Mouse (Mus musculus) layer of hippocampus, postnatal 14 days (tissue): Measurements from ENCODE around the gene Asb11. TPM values are rescaled to one million over a fixed set of nuclear protein-coding genes. Genes with fewer than 3 reads are reported as not detected.

Source experiments
- DNase-seq, 2 experiments: peaks; one replicate each; pipeline ENCODE4 v3.0.0; 2021 to 2022; ENCODE audit warnings: low spot score in 2 of 2, mixed read lengths in 1 of 2
- long read RNA-seq, 2 experiments: library from polyadenylated mRNA; stranded (forward); transcript quantifications; one replicate each; pipeline ENCODE4 v2.0.0; 2021
- total RNA-seq, 2 experiments: library from RNA; stranded (reverse); gene quantifications; 2 replicates each; pipeline ENCODE4 v1.2.3; 2021

Asb11 gene
- 1 to 10 TPM in 1 of 2 experiments, under 1 TPM in 1; 0.58 to 1.6 TPM for total RNA-seq
- long read RNA-seq, experiment 1, result 0 reads
- long read RNA-seq, experiment 2, result 0 reads

DNA sequence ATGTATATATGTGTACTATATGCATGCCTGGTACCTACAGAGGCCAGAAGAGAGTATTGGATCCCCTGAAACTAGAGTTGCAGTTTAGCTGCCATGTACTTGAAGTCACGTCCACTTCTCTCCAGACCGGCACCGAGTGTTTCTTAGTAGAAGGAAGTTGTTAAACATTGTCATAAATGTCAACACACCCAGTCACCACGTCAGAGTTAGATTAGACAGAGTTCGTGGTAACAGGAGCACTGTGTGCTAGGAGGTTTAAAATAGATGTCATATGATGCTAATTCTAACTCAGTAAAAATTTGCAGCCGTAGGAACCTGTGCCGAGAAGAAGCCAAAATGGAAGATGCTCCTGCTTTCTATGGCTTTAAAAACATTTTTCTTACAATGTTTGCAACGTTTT, at the start of gene Asb11:
Gene Asb11 (plus strand): TSS at position 286 of the 400 bp plus-strand sequence.
- no peak for DNase-seq

DNA sequence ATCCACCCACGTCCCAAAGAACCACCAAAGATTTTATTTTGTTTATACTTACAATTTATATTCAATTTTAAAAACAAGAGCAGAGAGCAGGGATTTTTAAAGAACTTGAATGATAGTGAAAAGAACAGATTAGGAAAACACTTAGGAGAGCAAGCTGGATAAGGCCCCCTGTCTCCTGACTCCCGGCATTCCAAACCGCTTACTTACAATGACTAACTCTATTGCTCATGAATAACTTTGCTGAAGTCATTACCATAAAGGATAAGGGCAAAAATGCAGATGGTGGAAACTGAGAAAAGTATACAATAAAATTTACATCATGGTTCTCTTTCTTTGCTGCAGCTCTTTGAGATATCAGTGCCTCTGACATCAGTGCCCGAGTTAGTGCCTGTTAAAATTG, 42.7 kb upstream of the Asb11 start:
- DNase-seq, result no peak

DNA sequence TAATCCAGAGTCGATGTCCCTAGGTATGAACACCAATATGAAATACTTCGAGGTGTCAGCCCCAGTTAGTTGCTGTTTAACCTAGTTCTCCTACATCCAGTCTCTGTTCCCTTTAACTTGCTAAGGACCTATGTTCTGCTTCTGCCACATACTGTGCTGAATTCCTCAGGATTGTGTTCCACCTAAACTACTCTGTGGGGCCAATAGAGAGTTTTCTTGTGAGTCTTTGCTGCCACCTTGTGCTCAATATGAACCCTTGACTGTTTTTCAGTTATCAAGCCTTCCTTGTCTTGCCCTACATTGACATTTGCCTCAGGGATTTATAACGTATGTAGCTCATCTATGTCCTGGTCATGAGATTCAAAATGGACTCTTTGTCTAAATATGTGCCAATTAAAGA, 38.3 kb upstream of the Asb11 start:
- DNase-seq, result peak in 1 of 2 experiments; percentile 39

DNA sequence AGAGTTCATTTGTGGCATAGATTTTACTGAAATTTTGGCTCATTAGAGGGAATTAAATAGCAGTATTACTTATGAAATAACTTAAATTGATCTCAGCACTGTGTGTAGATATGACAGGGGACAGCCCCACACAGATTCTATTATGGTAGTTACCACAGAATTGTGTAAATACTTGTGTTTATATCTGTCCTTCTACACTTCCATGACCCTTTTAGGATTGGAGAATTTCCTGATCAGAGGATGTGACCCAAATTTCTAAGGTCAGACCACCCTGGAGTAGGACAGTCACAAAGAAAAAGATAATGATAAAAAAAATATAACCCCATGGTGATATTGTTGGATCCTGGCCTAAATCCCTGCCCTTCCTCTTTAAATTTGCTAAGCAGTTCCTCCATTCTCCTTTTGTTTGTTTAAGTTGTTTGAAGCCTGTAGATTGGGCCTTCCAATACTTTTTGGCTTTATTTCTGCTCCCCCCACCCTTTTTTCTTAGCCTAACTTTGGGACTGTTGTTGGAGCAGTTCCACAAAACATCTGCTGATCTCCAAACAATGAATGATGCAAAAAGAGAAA, 31.6 kb upstream of the Asb11 start:
- no peak for DNase-seq

DNA sequence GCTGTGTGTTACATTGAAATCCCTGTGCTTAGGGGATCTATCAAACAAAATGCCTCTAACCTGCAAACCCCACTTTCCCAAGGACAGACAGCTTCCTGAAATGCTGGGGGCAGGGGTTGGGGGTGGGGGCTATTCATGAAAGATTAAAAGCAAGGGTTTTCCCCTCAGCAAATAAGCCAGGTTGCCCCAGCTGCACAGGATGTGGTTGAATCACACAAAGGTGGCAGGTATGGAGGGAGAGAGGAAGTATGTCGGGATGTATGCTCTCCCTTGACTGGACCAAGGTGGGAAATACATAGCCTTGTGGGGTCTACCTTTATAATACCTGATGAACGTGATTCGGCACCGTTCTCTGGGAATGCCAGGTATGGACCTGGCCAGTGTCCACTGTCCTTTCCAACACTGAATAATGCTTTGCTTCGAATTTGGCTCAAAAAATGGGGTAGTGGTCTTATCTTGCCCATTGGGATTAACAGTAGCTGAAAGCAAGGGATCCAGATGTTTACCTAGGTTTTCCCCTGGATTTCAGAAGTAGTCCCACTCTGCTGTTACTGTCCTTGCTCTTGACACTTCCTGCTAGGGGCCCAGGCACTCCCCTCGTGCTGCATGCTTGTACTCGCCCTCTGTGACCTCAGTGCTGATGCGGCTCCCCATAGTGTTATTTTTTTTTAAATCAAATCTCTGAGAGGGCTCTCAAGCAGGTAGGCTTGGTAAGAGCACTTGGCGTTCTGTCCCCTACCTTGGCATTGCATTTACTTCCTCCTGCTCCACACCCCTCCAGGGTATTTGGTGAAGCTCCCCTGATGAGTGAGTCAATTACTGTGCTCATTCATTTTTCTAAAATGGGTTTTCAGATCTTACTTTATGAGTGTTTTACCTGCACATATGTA, 30.4 kb upstream of the Asb11 start:
- no peak for DNase-seq

DNA sequence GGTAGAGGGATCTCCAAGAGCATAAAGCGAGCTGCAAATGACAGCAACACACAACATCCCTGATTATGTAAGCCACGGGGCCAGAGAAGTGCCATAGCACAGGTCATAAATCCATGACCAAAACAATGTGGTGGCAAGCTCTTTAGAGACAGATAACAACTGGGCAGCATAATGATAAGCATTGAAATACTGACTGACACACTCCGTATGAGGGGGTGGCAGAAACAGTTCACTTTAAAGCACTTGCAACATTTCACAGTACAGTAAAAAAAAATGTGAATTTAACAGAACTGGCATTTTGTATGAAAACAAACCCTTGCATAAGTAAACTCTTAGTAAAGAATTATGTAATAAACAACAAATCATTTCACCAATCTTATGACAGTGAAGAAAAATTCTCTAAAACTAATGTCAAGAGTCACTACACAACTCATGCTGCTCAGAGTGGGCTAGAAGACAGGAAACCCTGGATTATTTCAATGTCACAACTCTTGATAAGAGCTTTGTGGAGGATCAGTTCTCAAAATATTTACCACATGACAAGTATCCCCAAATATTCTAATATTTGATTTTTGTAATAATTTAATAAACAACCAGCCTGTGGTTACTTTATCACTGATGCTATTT, 28.4 kb upstream of the Asb11 start:
- no peak for DNase-seq

DNA sequence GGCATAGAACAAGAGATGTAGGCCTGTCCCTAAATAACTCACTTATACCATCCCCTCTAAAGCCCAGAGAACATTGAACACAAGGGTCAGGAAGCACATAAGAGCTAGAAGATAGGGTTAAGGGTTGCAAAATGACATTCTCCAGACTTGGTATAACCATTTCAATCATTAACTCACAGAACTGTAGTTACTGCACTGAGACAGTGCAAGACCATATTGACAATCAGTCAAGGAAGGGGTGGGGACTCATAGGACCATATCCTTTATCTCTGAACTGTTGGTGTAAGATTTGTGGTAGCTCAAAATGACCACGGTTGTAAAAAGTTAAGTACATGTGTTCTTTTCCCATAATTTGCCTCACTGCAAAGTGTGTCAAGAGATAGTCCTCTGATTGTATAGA, 26.2 kb upstream of the Asb11 start:
- DNase-seq, result no peak

DNA sequence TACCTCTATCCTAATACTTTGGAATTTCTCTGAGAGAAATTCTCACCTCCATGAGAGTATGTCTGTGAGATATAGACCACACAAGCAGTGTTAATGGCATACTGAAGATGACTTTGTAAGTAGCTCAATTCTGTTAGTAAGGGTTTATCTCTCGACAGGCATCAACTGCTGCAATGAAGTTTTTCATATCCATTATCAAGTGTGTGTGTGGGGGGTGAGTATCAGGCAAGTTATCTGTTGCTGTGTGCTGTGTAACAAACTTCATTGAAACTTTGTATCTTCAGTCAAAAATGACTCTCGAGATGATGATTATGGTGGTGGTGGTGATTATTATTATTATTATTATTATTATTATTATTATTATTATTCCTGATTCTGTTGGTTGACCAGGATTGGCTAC, 20.0 kb upstream of the Asb11 start:
- DNase-seq, result no peak

DNA sequence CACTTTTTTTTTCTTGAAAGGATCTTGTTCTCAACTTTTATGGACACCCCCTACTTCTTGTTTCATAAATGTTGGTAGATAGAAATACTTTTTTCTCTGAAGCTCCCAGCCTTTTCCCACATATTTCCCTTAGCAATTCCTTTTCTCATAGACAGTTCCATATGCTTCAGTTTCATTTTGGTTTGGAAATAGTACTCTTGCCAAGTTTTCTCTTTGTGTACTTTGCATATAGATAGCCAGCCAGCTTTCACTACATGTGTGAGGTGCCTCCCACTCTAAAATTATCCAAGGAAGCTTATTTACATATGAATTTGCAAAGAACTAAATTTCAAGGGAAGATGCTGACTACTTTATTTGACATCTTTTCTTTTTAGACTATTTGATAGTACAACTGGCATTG, 18.8 kb upstream of the Asb11 start:
- no peak for DNase-seq

DNA sequence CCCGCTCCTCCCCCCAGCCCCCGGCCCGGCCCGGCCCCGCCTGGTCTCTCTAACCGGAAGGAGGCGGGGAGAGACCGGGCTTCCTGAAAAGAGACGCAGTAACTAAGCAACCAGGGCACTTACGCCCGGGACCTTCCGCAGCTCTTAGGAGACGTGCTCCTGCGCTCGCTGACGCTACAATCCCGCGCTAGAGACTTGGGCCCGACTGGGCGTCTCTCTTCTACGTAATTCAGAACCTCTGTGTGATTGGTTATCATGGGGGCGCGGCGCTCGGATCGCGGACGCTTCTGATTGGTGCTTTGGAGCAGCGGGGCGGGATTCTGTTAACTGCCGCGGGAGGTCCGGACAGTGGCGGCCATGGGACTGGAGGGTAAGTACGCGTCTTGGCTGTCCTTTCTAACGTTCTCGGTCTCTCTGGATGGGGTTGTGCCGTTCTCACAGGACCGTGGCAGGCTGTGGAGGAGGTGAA, 17.3 kb upstream of the Asb11 start, which contains the start of gene Piga:
Gene Piga (plus strand): TSS at position 317 of the 469 bp plus-strand sequence.
- peak; percentile 85 to 94 for DNase-seq

DNA sequence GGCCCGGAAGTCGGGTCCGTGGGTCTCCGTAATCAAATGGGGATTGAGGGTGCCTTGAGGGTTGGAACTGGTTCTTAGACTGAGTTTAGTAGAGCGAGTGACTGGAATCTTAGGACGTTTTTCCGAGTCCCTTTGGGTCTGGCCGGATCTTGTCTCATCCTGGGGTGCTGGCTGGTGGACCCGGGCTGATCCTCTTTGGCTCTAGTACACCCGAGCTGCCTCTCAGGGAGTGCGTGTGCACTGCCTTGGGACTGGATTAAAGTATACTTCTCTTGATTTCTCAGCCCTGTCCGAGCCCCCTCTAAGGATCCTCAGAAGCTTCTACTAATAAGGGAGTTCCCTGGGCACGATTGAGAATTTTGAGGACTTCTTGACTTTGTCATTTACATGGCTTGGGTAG, 16.8 kb upstream of the Asb11 start:
- DNase-seq, result no peak

DNA sequence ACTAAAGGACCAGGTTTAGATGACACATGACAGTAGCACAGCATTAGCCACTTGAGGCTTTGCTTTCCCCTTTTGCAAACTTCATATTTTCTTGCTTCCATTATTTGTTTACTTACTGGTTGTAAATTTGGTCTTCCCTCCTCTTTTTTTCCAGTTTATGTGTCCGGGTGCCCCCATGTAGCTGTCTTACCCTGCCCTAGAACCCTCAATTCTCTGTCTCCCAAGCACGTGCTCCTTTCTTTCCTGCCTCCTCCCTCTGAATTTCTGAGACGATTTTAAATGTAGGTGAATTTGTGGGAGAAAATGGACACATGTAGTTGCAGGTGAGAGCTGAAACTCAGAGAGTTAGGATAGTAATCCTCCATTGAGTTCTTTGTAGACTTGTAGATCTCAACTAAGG, 16.3 kb upstream of the Asb11 start:
- no peak for DNase-seq

DNA sequence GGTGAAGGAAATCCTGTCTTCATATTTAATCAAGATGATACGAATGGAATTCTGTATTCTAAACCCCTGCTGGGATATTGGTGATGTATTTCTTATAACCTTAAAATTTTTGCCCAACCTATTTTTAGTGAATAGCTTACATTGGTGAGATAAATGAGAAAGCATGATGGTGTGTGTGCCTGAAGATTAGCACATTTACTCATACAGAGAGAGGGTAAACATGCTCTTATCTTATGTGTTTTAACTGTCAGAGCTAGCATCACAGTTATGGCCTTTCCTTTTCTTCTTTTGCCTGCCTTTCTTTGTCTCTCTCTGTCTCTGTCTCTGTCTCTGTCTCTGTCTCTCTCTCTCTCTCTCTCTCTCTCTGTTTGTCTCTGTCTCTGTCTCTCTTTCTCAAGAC, 12.0 kb upstream of the Asb11 start:
- DNase-seq, result no peak

DNA sequence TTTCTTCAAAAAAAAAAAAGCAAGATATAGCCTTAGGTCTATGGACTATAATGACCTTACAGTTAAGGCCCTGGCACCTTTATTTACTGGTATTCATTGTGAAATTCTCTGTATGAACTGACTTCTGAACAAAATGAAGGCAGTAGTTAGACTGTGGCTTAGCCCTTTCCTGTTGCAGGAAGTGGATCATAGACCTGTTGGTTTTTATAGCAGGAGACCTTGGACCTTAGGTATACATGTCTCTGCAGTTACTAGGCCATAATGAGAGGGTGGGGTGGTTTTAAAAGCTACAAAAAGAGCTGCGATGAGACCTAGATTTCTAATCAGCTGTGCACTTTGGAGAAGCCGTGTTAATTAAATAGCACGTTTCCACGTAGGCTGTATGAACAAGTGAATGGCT, 9.5 kb upstream of the Asb11 start:
- no peak for DNase-seq

DNA sequence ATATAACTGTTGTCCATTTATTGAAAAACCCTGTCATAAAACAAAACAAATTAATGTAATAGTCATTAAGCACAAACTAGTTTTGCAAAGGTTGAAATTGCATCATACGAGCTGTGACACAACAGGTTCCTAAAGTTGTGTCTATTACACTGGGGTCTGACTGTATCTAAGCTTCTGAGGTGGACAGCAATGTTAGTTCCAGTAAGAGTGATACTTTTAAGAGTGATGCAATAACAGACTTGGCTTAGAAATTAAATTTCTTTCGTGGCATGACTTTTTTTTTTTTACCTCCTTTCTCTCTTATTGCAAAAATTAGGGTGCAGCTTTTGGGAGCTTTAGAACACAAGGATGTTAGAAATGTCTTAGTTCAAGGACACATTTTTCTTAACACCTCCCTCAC, 8.6 kb upstream of the Asb11 start:
- no peak for DNase-seq

DNA sequence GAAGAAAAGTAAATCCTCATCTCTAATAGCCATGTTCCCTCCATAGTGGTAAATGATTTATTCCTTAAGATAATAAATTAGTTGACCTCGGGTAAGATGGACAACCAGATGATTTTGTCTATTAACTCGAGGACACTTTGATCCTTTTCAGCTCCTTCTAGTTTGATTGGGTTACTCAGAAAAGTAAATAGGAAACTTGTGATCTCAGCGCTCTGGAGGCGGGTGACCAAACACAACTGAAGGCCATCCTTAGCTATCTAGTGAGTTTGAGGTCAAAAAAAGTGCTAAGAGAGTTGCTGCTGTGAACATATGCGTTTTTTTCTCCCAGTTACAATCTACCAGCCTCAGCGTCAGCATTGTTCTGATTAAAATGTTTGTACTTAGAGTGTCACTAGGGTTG, 6.2 kb upstream of the Asb11 start:
- no peak for DNase-seq

DNA sequence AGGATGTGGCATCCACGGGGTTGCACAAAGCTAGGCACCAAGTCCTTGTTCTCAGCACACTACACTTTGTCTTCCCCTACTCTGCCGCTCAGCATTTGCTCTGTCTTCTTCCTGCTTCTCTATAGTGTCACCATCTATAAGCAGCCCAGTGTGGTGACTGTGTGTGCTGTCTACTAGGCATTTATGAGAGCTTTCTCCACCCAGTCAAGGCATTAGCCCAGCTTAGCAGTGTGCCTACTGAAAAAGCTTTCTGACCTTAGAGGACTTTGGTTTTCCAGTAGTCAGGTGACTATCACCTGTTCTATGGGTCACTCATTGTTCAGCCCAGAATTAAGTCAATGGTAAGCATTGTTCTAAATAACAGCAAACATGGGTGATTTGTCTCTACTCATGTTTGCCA, 5.7 kb upstream of the Asb11 start:
- DNase-seq, result no peak

DNA sequence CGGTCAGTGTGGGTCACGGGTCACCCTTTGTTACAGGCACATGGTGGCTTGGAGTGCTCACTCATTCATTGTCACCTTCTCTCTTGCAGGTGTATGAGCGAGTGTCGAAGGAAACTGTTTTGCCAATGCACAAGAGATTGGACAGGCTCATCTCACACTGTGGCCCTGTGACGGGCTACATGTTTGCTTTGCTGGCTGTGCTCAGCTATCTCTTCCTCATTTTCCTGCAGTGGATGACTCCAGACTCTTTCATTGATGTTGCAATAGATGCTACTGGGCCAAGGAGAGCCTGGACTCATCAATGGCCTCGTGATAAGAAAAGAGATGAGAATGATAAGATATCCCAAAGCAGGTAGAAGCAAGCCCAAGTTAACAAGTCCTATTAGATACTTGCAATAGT, 5.3 kb upstream of the Asb11 start:
- no peak for DNase-seq

DNA sequence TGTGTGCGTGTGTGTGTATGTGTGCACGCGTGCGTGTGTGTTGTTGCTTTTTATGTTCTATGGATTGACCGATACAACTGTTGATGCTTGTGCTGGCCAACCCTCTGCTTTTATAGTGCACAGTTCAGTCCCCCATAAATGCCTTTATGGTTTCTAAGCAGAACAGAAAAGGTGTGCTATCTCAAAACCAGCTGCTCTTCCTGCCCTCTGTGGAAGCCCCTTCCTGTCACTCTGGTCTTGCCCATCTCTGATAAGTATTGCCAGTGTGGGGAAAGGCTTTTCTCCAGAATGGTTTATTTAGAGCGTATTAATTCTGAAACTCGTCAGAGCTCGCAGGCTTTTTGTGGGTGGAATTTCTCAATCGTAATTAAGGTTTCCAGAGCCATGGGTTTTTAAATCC, 4.1 kb upstream of the Asb11 start:
- peak in 1 of 2 experiments; percentile 4 for DNase-seq

DNA sequence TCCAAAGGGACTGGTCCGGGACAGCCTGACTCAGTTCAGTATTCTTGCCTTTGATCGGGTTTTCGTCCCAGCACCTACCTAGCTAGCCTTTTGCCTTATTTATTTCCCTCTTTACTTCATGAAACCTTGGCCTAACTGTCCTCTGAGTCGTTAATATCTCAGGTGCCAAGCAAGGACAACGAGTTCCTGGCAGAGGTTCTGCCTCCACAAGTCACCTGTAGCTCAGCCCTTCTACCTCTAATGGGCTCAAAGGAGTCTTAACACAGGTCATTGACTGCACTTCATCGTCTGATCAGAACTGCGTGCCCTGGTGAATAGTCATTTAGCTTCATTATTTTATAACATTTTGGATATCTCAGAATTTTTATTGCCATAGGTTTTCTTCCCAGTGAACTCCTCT, 2.7 kb downstream of the Asb11 start:
- DNase-seq, result no peak

DNA sequence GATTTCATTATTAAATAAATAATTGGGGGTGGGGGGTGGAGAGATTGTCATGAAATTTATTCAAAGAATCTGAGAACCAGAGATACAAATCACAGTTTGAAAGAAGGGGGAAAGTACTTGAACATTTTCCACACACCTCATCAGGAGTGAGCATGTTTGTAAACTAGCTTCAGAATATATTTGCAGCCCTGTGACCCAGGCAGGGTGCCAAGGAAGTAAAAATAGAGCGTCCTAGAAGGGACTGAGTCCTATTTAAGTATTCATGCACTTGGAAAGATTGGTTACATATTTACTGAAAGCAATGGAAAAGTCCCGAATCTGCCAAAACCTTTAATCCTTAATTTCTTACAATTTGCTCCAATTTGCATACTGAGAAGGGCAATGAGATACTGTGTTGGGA, 3.3 kb downstream of the Asb11 start:
- DNase-seq, result no peak

DNA sequence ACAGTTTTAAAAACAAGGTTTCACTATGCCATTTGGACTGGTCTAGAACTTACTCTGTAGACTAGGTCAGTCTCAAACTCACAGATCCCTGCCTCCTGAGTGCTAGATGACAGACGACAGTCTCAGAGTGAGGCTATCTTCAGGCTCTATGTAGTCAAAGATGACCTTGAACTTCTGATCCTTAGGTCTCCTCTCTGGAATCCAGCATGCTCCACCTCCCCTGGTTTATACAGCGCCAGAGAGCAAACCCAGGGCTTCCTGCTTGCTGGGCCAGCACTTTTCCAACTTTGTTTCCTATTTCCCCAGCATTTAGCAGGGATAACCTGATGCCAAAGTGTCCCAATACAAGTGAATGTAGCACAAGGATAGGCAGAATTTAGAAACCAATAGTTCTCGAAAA, 3.9 kb downstream of the Asb11 start:
- no peak for DNase-seq
